17 mouse cellular contexts compared by ENCODE assay signal in the genomic region with DNA sequence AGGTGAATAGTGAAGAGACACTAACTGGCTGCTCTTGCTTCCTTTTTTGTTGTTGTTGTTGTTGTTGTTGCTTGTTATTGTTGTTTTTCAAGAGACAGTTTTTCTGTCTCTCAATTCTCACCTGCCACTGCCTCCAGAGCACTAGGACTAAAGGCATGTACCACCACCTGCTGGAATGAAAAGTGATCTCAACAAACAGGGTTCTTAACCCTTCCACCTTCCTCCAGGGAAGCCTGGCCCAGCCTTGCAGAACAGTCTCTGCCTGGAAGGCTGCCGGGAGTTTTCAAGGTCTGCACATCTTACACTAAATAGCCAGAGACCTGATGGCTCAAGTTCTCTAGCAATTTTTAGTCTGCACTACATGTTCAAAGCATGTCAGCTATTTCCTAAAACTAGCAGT.
A peak's percentile ranks its signal among the peaks of the same experiment; 100 is the strongest.
DNase-seq lines count a peak whose midpoint lies in the region; ATAC-seq and TF ChIP-seq lines count a peak whose summit lies in the region.
"Had no signal": no experiment of that assay in that cellular context is flagged by ENCODE, and none has a peak within 500 bp of the region (broad histone marks: within the 10 kb centered on the region; RNA-seq: fewer than 3 reads in every experiment).

No protein-coding gene starts in this region.

- WGBS in kidney, postnatal 0 days = 22% methylated on average over 1 of the region's 1 CpGs
- 61% methylated on average over 1 of the region's 1 CpGs for WGBS in lung, adult 2 months

- no peak overlapping the region for H3K27ac ChIP-seq in kidney, postnatal 0 days
- H3K27ac ChIP-seq: forebrain, embryonic 12.5 days; hindbrain, postnatal 0 days; liver, embryonic 15.5 days; midbrain, embryonic 15.5 days had no signal

- no peak for ATAC-seq in kidney, postnatal 0 days (replicated peaks; ENCODE audit: low FRiP score, low read depth)
- ATAC-seq: activated CD4-positive, CD25-positive, alpha-beta regulatory T cell, adult 4 months; hindbrain, postnatal 0 days; midbrain, embryonic 15.5 days had no signal

- H3K27me3 ChIP-seq in kidney, postnatal 0 days (ENCODE audit: insufficient read depth, low read length) = no peaks in the 10 kb centered on the region
- H3K27me3 ChIP-seq: forebrain, embryonic 12.5 days; liver, embryonic 15.5 days; midbrain, embryonic 15.5 days had no signal

- H3K36me3 ChIP-seq in kidney, postnatal 0 days (ENCODE audit: insufficient read depth, low read length) = no peaks in the 10 kb centered on the region
- H3K36me3 ChIP-seq: forebrain, embryonic 12.5 days; liver, embryonic 15.5 days; midbrain, embryonic 15.5 days had no signal

- peak; percentile 51 for DNase-seq in adrenal gland, postnatal 10 days
- no peak for DNase-seq in adrenal gland, adult 8-10 months
- no peak for DNase-seq in kidney, postnatal 0 days (ENCODE audit: low spot score)
- no peak for DNase-seq in kidney, adult 8-10 months
- peak; percentile 5 for DNase-seq in lung, postnatal 14 days
- no peak for DNase-seq in lung, adult 2 months
- peak; percentile 17 to 44 for DNase-seq in kidney, postnatal 25 days
- DNase-seq in urinary bladder, adult 2 months (ENCODE audit: low spot score) = no peak
- DNase-seq: cerebellum, adult 11-12 months; cerebellum, postnatal 36 days; heart, postnatal 4 days; thymus, adult 18-20 months had no signal

- TF ChIP-seq CTCF in kidney, postnatal 0 days (IDR thresholded peaks at IDR 0.05; ENCODE audit: low read depth) = peak; percentile 55
- TF ChIP-seq CTCF in lung, adult 2 months (IDR thresholded peaks at IDR 0.05; ENCODE audit: insufficient read depth, low read length) = no peak

- H3K4me3 ChIP-seq in kidney, postnatal 0 days (replicated peaks; ENCODE audit: low read depth, low read length) = no peak overlapping the region
- H3K4me3 ChIP-seq in lung, adult 2 months (replicated peaks; ENCODE audit: extremely low read depth, low read depth, low read length) = no peak overlapping the region
- H3K4me3 ChIP-seq: forebrain, embryonic 12.5 days; liver, embryonic 15.5 days; midbrain, embryonic 15.5 days had no signal

- 0 out of 2 replicates have a peak, but pooled peaks cover 3% of the 10 kb centered on the region for H3K4me1 ChIP-seq in kidney, postnatal 0 days (replicated peaks; ENCODE audit: insufficient read depth, low read length)
- H3K4me1 ChIP-seq in lung, adult 2 months (ENCODE audit: control insufficient read depth, insufficient read depth, low read length) = peaks cover 5% of the 10 kb centered on the region
- H3K4me1 ChIP-seq: forebrain, embryonic 12.5 days; liver, embryonic 15.5 days; midbrain, embryonic 15.5 days had no signal

- no peak overlapping the region for H3K9ac ChIP-seq in kidney, postnatal 0 days (ENCODE audit: low read depth, low read length)
- H3K9ac ChIP-seq: forebrain, embryonic 12.5 days; liver, embryonic 15.5 days; midbrain, embryonic 15.5 days had no signal

- TF ChIP-seq POLR2A in lung, adult 2 months (IDR thresholded peaks at IDR 0.05; ENCODE audit: borderline replicate concordance, extremely low read depth, low read depth, low read length) = no peak

- no peak overlapping the region for H3K4me2 ChIP-seq in kidney, postnatal 0 days (ENCODE audit: low read length)
- H3K4me2 ChIP-seq: forebrain, embryonic 12.5 days; liver, embryonic 15.5 days; midbrain, embryonic 15.5 days had no signal

- H3K9me3 ChIP-seq in kidney, postnatal 0 days (replicated peaks; ENCODE audit: low read length) = no peaks in the 10 kb centered on the region
- H3K9me3 ChIP-seq: forebrain, embryonic 12.5 days; liver, embryonic 15.5 days; midbrain, embryonic 15.5 days had no signal

Comparison
In these comparisons a context has a peak if more than half of its experiments do, and no peak if none do; other contexts are left out.
1. DNase-seq: peak in adrenal gland, postnatal 10 days (single experiment), lung, postnatal 14 days (single experiment) and kidney, postnatal 25 days (2 of 2); none in adrenal gland, adult 8-10 months (single experiment), kidney, postnatal 0 days (single experiment), kidney, adult 8-10 months (0 of 2), lung, adult 2 months (single experiment) and urinary bladder, adult 2 months (single experiment).